Comparison of ENCODE assay signal across 1 mouse cellular context in the genomic region with DNA sequence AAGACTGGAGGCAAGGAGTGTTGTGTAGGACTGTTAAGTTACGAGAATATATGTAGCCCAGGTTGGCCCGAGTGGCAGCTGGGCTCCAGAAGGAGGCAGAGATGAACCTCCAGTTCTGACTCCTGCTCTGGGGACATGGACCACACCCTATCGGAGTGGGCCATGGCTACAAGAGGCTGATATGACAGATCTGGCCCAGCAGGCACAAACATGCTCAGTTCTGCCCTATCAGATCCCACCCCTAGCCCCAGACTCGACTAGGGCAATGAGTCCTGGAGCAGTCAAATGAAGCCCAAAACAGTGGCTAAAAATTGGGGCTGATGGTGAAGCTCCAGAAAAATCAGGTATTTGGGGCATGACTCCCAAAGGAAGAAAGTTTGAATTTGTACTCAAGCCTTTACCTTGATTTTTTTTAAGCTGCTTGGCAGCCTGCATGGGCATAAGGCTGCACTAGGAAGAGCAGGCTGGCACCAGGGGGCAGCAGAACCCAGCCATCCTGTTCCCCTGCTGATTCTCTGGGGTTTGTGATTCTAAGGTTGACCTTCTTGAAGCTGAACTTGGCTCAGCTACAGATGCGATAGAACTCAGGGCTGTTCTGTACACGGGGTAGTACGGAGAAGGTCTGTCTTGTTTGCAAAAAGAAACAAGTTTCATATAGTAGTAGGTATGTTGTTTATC.
TF ChIP-seq lines count a peak whose summit lies in the region.

No protein-coding gene starts in this region.

TF ChIP-seq in MEL, 35 proteins besides CTCF, POLR2A, EP300 and RAD21 (continued from another document):
- TF ChIP-seq ZKSCAN1 (IDR thresholded peaks at IDR 0.05; ENCODE audit: low read depth, low read length): no peak
- peak; percentile 93 for TF ChIP-seq ZC3H11A (IDR thresholded peaks at IDR 0.05; ENCODE audit: low read depth, low read length)
- peak; percentile 33; the same call in 1 of the 2 replicates for TF ChIP-seq ELF1 (IDR thresholded peaks at IDR 0.05; ENCODE audit: low read depth, low read length)
